Mouse (Mus musculus): Measurements from ENCODE around the gene Col9a3. TPM values are rescaled to one million over a fixed set of nuclear protein-coding genes. Genes with fewer than 3 reads are reported as not detected.
A peak's percentile ranks its signal among the peaks of the same experiment; 100 is the strongest.

Col9a3 gene
- total RNA-seq, 2 experiments from 2014 or later: 0.47 TPM; not detected in 1

- intact Hi-C loops (cut with DNase I): no loop called here
These were observed 12.7 kb downstream of the Col9a3 start for GRCm38 (mm10) chr2:180610283-180610682.

DNA sequence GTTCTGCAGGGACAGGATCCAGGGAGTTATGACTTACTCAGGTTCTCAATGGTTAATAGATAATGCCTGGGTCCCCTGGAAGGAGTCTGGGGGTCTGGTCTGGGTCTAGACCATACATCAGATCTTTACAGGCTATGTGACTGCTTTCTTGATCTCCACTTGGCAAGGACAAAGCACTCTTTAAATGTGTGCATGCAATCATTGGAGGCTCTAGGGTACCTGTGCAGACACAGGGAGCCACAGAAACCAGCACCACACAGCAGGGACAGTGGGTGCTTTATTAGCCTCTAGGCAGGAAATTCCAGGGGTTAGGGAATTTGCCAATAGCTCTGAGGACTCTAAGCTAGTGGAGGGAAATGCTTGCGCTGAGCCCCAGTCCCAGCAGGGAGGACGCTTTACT is 14.3 kb downstream of the Col9a3 start:
- no peak for DNase-seq
- intact Hi-C loops (cut with DNase I): no loop called here

More at GRCm38 (mm10) chr2:180610283-180610682, 12.7 kb downstream of the Col9a3 start:
- DNase-seq: no peak

GRCm38 (mm10) chr2:180641576-180642554 is 44.3 kb downstream of the Col9a3 start:
- intact Hi-C loops (cut with DNase I): no loop called here
- DNase-seq: no peak

- intact Hi-C loops (cut with DNase I): no loop called here
- no peak for DNase-seq
These were observed 45.1 kb downstream of the Col9a3 start, which contains the start of gene Tcfl5 for GRCm38 (mm10) chr2:180642555-180643260. Tcfl5 (minus strand) TSS chr2:180642708.

DNA sequence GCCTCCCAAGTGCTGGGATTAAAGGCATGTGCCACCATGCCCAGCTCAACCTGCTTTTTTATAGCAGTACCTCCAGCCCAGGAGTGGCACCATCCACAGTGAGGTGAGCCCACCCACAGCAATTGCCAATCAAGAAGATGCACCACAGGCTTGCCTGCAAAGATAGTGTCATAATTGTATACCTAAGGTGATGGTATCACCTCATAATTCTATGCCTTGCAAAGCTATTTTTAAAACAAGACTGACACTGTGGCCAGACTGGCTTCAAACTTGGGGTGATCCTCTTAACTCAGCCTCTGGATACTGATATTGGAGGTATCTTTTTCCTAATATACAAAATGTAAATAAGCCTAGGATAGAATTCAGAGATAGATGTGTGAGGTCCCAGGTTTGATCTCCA is 46.0 kb downstream of the Col9a3 start:
- intact Hi-C loops (cut with DNase I): no loop called here
- DNase-seq: no peak

DNA sequence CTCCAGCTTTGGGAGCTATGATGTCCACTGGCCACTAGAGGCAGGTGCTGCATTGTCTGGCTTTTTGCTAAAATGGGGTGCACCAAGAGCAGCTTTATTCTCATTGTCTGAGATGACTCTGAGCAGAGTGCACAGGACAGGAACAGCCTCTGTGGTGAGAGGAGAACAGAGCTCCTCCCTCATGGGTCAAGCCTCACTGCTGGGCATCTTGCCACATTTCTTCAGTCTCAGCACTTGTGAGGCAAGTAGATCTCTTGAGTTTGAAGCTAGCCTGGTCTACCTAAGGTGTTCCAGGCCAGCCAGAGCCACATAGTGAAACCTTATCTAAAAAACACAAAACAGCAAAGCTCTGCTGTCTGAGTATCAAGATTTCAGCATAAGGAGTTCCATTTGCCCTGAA is 49.3 kb downstream of the Col9a3 start:
- no peak for DNase-seq
- intact Hi-C loops (cut with DNase I): no loop called here

- no peak for DNase-seq
- intact Hi-C loops (cut with DNase I): no loop called here
These were observed 57.1 kb downstream of the Col9a3 start for GRCm38 (mm10) chr2:180654666-180655065.

- no peak for DNase-seq
- intact Hi-C loops (cut with DNase I): no loop called here
These were observed 57.6 kb downstream of the Col9a3 start for GRCm38 (mm10) chr2:180655150-180655549.

GRCm38 (mm10) chr2:180657394-180658013 is 59.9 kb downstream of the Col9a3 start:
- intact Hi-C loops (cut with DNase I): loop anchor here (1.0 kb wide), 1 partner anchor 88 kb away; no protein-coding TSS in a partner anchor
- peak; percentile 70 to 76 for DNase-seq

GRCm38 (mm10) chr2:180658381-180658780 is 60.8 kb downstream of the Col9a3 start:
- no peak for DNase-seq
- intact Hi-C loops (cut with DNase I): no loop called here

DNA sequence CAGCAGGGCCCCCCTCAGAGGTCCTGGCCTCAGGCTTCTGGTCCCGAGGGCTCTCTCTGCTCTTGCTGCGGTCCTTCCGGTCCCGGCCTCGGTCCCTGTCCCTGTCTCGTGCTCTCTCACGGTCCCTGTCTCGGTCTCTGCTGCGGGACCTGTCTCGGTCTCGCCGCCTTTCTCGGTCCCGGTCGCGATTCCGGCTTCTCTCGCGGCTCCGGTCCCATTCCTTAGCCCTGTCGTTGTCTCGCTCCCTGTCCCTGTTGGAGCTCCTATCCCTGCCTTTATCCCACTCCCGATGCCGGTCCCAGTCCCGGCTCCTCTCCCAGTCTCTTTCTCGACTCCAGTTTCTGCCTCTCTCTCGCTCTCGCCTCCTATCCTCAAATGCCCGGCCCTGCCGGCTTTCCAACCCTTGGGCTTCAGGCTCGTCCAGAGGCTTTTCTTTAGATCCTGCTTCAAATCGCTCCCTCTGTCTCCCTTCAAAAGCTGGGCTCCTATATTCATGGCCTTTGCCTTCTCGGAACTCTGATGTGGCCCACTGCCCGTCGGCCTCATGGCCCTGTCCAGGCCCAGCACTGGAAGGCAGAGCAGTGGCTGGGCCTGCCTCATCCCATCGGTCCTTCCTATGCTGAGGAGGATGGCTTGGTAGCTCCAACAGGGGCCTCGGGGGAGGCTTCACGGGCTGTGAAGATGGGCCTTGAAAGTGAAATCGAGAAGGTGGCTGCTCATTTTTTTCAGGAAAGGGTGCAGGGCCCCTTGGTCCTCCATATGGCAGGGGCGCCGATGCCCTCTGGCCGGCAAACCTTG is 62.0 kb downstream of the Col9a3 start:
- no peak for DNase-seq
- intact Hi-C loops (cut with DNase I): no loop called here

GRCm38 (mm10) chr2:180660521-180660920 is 62.9 kb downstream of the Col9a3 start:
- no peak for DNase-seq
- intact Hi-C loops (cut with DNase I): no loop called here

DNA sequence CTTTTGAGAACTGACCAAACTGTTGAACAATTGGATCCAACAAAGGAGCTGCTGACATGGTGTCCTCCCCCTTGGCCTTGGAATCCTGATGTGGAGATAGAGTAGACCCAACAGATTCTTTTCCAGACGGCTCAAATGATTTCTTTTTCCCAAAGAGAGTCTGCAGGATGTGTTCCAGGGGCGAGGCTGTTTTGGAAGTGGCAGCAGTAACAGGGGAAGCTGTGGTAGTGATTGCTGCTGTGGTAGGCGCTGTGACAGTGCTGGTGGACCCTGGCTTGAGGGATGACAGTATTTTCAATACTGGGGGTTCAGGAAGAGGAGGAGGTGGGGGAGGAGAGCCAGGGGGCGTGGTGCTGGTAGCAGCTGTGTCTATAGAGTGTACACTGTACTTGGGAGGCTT is 64.4 kb downstream of the Col9a3 start:
- intact Hi-C loops (cut with DNase I): no loop called here
- no peak for DNase-seq

Other genes with a start within 250 kb of the Col9a3 start
- gene Slco4a1, start 141.5 kb upstream of the Col9a3 start, total RNA-seq (2021): under 1 TPM in 1 of 2 experiments, not detected in 1; 0.08 TPM
- not detected for gene Ntsr1, start 97.8 kb upstream of the Col9a3 start, total RNA-seq (2021)
- gene Mrgbp, start 16.5 kb upstream of the Col9a3 start, total RNA-seq (2021): 10 to 100 TPM; 13.1 to 13.7 TPM
- gene Ogfr, start 8.5 kb upstream of the Col9a3 start, total RNA-seq (2021): 10 to 100 TPM; 35.1 to 39.6 TPM
- under 1 TPM in 1 of 2 experiments, not detected in 1; 0.25 TPM for gene Tcfl5, start 44.9 kb downstream of the Col9a3 start, total RNA-seq (2021)
- gene Dido1, start 112.2 kb downstream of the Col9a3 start, total RNA-seq (2021): 10 to 100 TPM; 24.4 to 29.0 TPM
- 10 to 100 TPM; 59.4 to 60.5 TPM for gene Gid8, start 112.3 kb downstream of the Col9a3 start, total RNA-seq (2021)
- gene Slc17a9, start 127.5 kb downstream of the Col9a3 start, total RNA-seq (2021): under 1 TPM in 1 of 2 experiments, not detected in 1; 0.38 TPM
- not detected for gene Bhlhe23, start 179.1 kb downstream of the Col9a3 start, total RNA-seq (2021)